Mouse (Mus musculus): ENCODE measurements at regions not wholly inside any gene's neighbourhood (a gene's known extent, or its start where the extent isn't known, plus 50 kb on each side); places are given as distances from the start of the nearest gene placed in this dataset.

DNA sequence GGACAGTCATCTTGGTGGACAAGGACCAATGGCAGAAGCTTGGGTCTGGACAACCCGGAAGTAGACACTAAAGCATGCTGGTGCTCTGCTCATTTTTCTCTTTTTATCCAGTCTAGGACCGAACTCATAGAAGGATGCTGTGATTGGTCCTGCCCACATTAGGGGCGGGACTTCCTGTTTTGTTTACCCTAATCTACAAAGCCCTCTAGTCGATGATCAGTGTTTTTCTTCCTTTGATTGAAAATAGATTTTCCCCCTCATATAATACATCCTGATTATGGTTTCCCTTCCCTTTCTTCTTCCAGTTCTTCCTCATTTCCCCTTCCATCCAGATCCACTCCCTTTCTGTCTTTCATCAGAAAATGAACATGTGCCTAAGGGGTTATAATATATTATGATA lies 175.0 kb upstream of the Stt3b start:
- TF ChIP-seq CTCF (IDR thresholded peaks at IDR 0.05; ENCODE audit: low read depth, low read length) (no peak), POLR2A (IDR thresholded peaks at IDR 0.05; ENCODE audit: extremely low read depth, insufficient read depth, low read length) (no peak)
- 91% methylated on average over 4 of the region's 4 CpGs for WGBS
- Histone ChIP-seq H3K4me3 (ENCODE audit: insufficient read depth, low read depth, low read length) (no peak overlapping the region), H3K9ac (ENCODE audit: low read depth, low read length) (no peak overlapping the region), H3K79me2 (ENCODE audit: control insufficient read depth, insufficient read depth, low read length) (no peaks in the 10 kb centered on the region), H3K27me3 (ENCODE audit: control insufficient read depth, insufficient read depth, low read length) (no peaks in the 10 kb centered on the region), H3K27ac (replicated peaks; ENCODE audit: insufficient read depth, low read depth, low read length) (no peak overlapping the region), H3K4me1 (ENCODE audit: control insufficient read depth, insufficient read depth, low read length) (no peaks in the 10 kb centered on the region), H3K36me3 (ENCODE audit: control insufficient read depth, insufficient read depth, low read length) (no peaks in the 10 kb centered on the region)
- DNase-seq (ENCODE audit: extremely low read depth, low read depth, low spot score) = no peak

DNA sequence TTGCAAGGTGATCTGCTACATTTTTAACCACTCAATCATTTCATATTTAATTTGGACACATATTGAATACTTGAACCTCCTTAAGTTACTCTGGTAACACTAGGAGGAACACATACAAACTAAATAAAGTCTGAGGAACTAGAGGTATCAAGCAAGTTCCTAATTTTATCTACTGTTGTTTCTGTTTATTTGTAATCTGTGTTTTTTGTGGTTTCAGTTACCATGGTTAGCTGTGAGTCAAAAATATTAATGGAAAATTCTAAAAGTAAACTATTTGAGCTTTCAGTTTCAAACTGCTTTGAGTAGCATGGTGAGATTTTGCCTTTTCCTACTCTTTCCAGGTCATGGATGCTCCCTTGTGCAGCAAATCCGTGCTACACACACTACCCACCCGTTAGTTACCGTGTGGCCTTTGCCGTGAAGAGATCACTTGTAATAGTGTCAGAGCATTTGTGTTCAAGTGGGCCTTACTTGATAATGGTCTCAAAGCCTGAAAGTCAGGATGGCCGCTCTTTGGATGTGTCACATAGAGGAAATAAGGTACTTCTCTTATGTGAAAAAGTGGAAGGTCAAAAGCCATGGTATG lies 177.0 kb upstream of the Stt3b start:
- 95% methylated on average over 5 of the region's 5 CpGs for WGBS
- Histone ChIP-seq H3K9ac (ENCODE audit: low read depth, low read length) (no peak overlapping the region), H3K79me2 (ENCODE audit: control insufficient read depth, insufficient read depth, low read length) (no peaks in the 10 kb centered on the region), H3K36me3 (ENCODE audit: control insufficient read depth, insufficient read depth, low read length) (no peaks in the 10 kb centered on the region), H3K27me3 (ENCODE audit: control insufficient read depth, insufficient read depth, low read length) (no peaks in the 10 kb centered on the region), H3K4me3 (ENCODE audit: insufficient read depth, low read depth, low read length) (no peak overlapping the region), H3K27ac (replicated peaks; ENCODE audit: insufficient read depth, low read depth, low read length) (no peak overlapping the region), H3K4me1 (ENCODE audit: control insufficient read depth, insufficient read depth, low read length) (no peaks in the 10 kb centered on the region)
- DNase-seq (ENCODE audit: extremely low read depth, low read depth, low spot score) = peak; percentile 16
- TF ChIP-seq POLR2A (IDR thresholded peaks at IDR 0.05; ENCODE audit: extremely low read depth, insufficient read depth, low read length) (no peak), CTCF (IDR thresholded peaks at IDR 0.05; ENCODE audit: low read depth, low read length) (no peak)

DNA sequence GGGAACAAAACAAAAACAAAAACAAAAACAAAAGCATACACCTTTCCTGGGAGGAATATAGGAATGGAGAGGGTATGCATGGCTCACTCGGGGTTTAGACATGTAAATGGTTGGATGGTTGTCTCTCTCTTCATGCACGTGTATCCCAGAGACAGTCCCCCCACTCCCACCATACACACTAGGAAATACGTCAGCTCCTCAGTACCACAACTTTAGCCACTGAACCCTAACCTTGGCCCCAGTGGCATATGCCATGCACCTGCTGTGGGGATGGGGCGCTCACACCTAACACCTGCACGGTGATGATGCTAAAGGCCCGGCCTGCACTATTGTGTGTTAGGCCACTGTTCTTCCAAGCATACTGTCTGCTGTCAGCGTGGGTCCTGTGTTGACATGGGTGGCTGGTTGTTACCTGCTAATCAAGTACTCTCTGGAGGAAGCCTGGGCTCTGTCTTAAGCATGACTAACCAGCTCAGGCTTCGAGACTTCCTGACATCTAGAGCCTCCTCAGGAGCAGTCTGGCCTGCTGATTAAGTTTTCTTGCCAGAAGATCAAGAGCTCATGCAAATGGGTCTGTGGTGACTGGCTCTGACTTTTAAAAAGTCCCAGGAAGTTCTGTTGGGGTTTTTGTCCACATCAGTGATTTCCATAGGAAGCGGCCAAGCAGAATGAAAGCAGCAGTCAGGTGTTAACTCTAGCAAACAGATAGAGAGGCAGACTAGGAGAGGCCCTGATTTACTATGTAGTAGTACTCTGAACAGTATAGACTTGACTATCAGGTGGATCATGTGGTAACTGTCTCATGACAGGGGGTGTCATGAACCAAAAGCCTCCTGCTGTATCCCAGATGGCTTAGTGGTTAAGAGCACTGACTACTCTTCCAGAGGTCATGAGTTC lies 178.9 kb upstream of the Stt3b start:
- Histone ChIP-seq H3K27ac (replicated peaks; ENCODE audit: insufficient read depth, low read depth, low read length) (no peak overlapping the region), H3K4me1 (ENCODE audit: control insufficient read depth, insufficient read depth, low read length) (no peaks in the 10 kb centered on the region), H3K79me2 (ENCODE audit: control insufficient read depth, insufficient read depth, low read length) (no peaks in the 10 kb centered on the region), H3K9ac (ENCODE audit: low read depth, low read length) (no peak overlapping the region), H3K4me3 (ENCODE audit: insufficient read depth, low read depth, low read length) (no peak overlapping the region), H3K27me3 (ENCODE audit: control insufficient read depth, insufficient read depth, low read length) (no peaks in the 10 kb centered on the region), H3K36me3 (ENCODE audit: control insufficient read depth, insufficient read depth, low read length) (no peaks in the 10 kb centered on the region)
- 92% methylated on average over 9 of the region's 9 CpGs for WGBS
- no peak for DNase-seq (ENCODE audit: extremely low read depth, low read depth, low spot score)
- TF ChIP-seq CTCF (IDR thresholded peaks at IDR 0.05; ENCODE audit: low read depth, low read length) (no peak), POLR2A (IDR thresholded peaks at IDR 0.05; ENCODE audit: extremely low read depth, insufficient read depth, low read length) (no peak)

GRCm38 (mm10) chr9:115492431-115493171 lies 182.4 kb upstream of the Stt3b start:
- WGBS = 74% methylated on average over 6 of the region's 6 CpGs
- H3K27ac ChIP-seq (replicated peaks; ENCODE audit: insufficient read depth, low read depth, low read length) = no peak overlapping the region

DNA sequence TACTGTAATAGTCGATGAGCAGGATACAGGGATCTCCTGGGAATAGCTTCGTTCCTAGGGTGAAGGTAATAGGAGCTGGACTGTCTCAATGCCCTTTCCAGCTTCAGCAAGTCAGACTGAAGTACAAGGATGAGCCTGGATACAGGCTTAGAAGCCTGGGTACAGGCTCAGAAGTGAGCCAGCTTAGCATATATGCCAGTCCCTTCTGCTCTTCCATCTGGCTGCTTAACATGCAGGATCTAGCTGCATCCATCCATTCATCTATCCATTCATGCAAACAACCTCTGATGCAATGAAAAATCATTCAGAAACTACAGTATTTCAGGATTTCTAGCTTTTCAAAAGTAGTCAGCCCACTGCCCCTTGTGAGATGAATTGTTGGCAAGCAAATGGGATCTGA lies 183.5 kb upstream of the Stt3b start:
- Histone ChIP-seq H3K79me2 (ENCODE audit: control insufficient read depth, insufficient read depth, low read length) (no peaks in the 10 kb centered on the region), H3K4me3 (ENCODE audit: insufficient read depth, low read depth, low read length) (no peak overlapping the region), H3K27ac (replicated peaks; ENCODE audit: insufficient read depth, low read depth, low read length) (no peak overlapping the region), H3K4me1 (ENCODE audit: control insufficient read depth, insufficient read depth, low read length) (no peaks in the 10 kb centered on the region), H3K36me3 (ENCODE audit: control insufficient read depth, insufficient read depth, low read length) (no peaks in the 10 kb centered on the region), H3K9ac (ENCODE audit: low read depth, low read length) (no peak overlapping the region), H3K27me3 (ENCODE audit: control insufficient read depth, insufficient read depth, low read length) (no peaks in the 10 kb centered on the region)
- DNase-seq (ENCODE audit: extremely low read depth, low read depth, low spot score) = no peak
- 89% methylated on average over 2 of the region's 2 CpGs for WGBS
- TF ChIP-seq POLR2A (IDR thresholded peaks at IDR 0.05; ENCODE audit: extremely low read depth, insufficient read depth, low read length) = no peak

More at GRCm38 (mm10) chr9:115492431-115493171, 182.4 kb upstream of the Stt3b start:
- no peak for DNase-seq (ENCODE audit: extremely low read depth, low read depth, low spot score)
- Histone ChIP-seq H3K9ac (ENCODE audit: low read depth, low read length) (no peak overlapping the region), H3K36me3 (ENCODE audit: control insufficient read depth, insufficient read depth, low read length) (no peaks in the 10 kb centered on the region), H3K4me3 (ENCODE audit: insufficient read depth, low read depth, low read length) (no peak overlapping the region), H3K27me3 (ENCODE audit: control insufficient read depth, insufficient read depth, low read length) (no peaks in the 10 kb centered on the region), H3K79me2 (ENCODE audit: control insufficient read depth, insufficient read depth, low read length) (no peaks in the 10 kb centered on the region), H3K4me1 (ENCODE audit: control insufficient read depth, insufficient read depth, low read length) (no peaks in the 10 kb centered on the region)
- TF ChIP-seq POLR2A (IDR thresholded peaks at IDR 0.05; ENCODE audit: extremely low read depth, insufficient read depth, low read length) (no peak), CTCF (IDR thresholded peaks at IDR 0.05; ENCODE audit: low read depth, low read length) (no peak)
